Mouse (Mus musculus): ENCODE data around the gene Usp54.

- TF ChIP-seq CTCF (IDR thresholded peaks at IDR 0.05; ENCODE audit: low read depth) (no peak), EP300 (IDR thresholded peaks at IDR 0.05; ENCODE audit: low read depth) (no peak)
These were observed 594 bp upstream of the Usp54 start for GRCm38 (mm10) chr14:20641438-20641875.
